Comparison of ENCODE assay signal across 28 mouse cellular contexts in the genomic region with DNA sequence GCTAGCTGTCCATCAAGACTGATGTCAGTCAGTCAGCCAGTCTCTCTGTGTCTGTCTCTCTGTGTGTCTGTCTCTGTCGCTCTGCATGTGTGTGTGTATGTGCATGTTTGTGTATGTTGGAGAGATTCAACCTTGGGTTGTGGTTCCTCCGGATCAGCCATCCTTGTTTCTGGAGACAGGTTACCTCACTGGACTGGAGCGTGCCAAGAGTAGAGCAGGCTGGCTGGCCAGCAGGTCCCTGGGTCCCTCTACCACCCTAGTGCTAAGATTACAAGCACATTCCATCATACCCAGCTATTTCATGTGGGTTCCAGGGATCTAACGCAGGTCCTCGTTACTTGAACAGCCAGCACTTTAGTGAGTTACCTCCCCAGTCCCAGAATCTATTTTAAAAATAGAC.
DNase-seq lines count a peak whose midpoint lies in the region; ATAC-seq and TF ChIP-seq lines count a peak whose summit lies in the region.
"Had no signal": no experiment of that assay in that cellular context is flagged by ENCODE, and none has a peak within 500 bp of the region (broad histone marks: within the 10 kb centered on the region; RNA-seq: fewer than 3 reads in every experiment).

No protein-coding gene starts in this region.

- no peaks in the 10 kb centered on the region for H3K9me3 ChIP-seq in heart, embryonic 12.5 days (replicated peaks)
- no peaks in the 10 kb centered on the region for H3K9me3 ChIP-seq in heart, postnatal 0 days (replicated peaks; ENCODE audit: control insufficient read depth, low read length)
- no peaks in the 10 kb centered on the region for H3K9me3 ChIP-seq in limb, embryonic 12.5 days
- H3K9me3 ChIP-seq in limb, embryonic 10.5 days (replicated peaks), result no peaks in the 10 kb centered on the region
- H3K9me3 ChIP-seq: embryonic facial prominence, embryonic 10.5 days; embryonic facial prominence, embryonic 15.5 days; forebrain, embryonic 12.5 days; intestine, embryonic 15.5 days; neural tube, embryonic 15.5 days had no signal

- H3K4me3 ChIP-seq in cerebellum, adult 2 months (replicated peaks; ENCODE audit: insufficient read depth, low read depth, low read length), result no peak overlapping the region
- no peak overlapping the region for H3K4me3 ChIP-seq in heart, embryonic 12.5 days
- no peak overlapping the region for H3K4me3 ChIP-seq in heart, postnatal 0 days (ENCODE audit: low read depth, low read length)
- no peak overlapping the region for H3K4me3 ChIP-seq in limb, embryonic 12.5 days (replicated peaks)
- H3K4me3 ChIP-seq in limb, embryonic 10.5 days, result no peak overlapping the region
- H3K4me3 ChIP-seq: embryonic facial prominence, embryonic 10.5 days; embryonic facial prominence, embryonic 15.5 days; forebrain, embryonic 12.5 days; intestine, embryonic 15.5 days; neural tube, embryonic 15.5 days had no signal

- 0 out of 2 replicates have a peak overlapping the region, but pooled peaks have one; percentile 7 for H3K9ac ChIP-seq in heart, embryonic 12.5 days
- H3K9ac ChIP-seq in heart, postnatal 0 days (replicated peaks; ENCODE audit: low read depth, low read length), result no peak overlapping the region
- H3K9ac ChIP-seq in limb, embryonic 12.5 days (replicated peaks), result no peak overlapping the region
- H3K9ac ChIP-seq: embryonic facial prominence, embryonic 15.5 days; forebrain, embryonic 12.5 days; forebrain, postnatal 0 days; intestine, embryonic 15.5 days; liver, embryonic 14.5 days; neural tube, embryonic 15.5 days had no signal

- intact Hi-C loops in heart, postnatal 36 days (cut with DNase I), result loop anchor here (5.0 kb wide), 1 partner anchor 131 kb away; no protein-coding TSS in a partner anchor

- H3K36me3 ChIP-seq in heart, embryonic 12.5 days, result 0 out of 2 replicates have a peak, but pooled peaks cover 4% of the 10 kb centered on the region
- H3K36me3 ChIP-seq in heart, postnatal 0 days (replicated peaks; ENCODE audit: control insufficient read depth, insufficient read depth, low read length), result no peaks in the 10 kb centered on the region
- H3K36me3 ChIP-seq in limb, embryonic 12.5 days, result no peaks in the 10 kb centered on the region
- H3K36me3 ChIP-seq in limb, embryonic 10.5 days, result no peaks in the 10 kb centered on the region
- H3K36me3 ChIP-seq: embryonic facial prominence, embryonic 10.5 days; embryonic facial prominence, embryonic 15.5 days; forebrain, embryonic 12.5 days; G1E; intestine, embryonic 15.5 days; neural tube, embryonic 15.5 days had no signal

- peak overlapping the region; percentile 17 for H3K27ac ChIP-seq in cerebellum, adult 2 months (ENCODE audit: insufficient read depth, low read length)
- peak overlapping the region; percentile 75 for H3K27ac ChIP-seq in heart, embryonic 12.5 days (ENCODE audit: poor library complexity, severe bottlenecking)
- peak overlapping the region; percentile 63 for H3K27ac ChIP-seq in heart, postnatal 0 days (ENCODE audit: low read depth)
- 0 out of 2 replicates have a peak overlapping the region, but pooled peaks have one; percentile 45 for H3K27ac ChIP-seq in limb, embryonic 12.5 days
- H3K27ac ChIP-seq in limb, embryonic 10.5 days, result no peak overlapping the region
- H3K27ac ChIP-seq: embryonic facial prominence, embryonic 10.5 days; embryonic facial prominence, embryonic 15.5 days; forebrain, embryonic 12.5 days; intestine, embryonic 15.5 days; liver, embryonic 14.5 days; macrophage; neural tube, embryonic 15.5 days had no signal

- H3K4me2 ChIP-seq in heart, embryonic 12.5 days, result no peak overlapping the region
- H3K4me2 ChIP-seq in heart, postnatal 0 days (ENCODE audit: low read depth, low read length), result no peak overlapping the region
- H3K4me2 ChIP-seq in limb, embryonic 12.5 days, result no peak overlapping the region
- H3K4me2 ChIP-seq: embryonic facial prominence, embryonic 15.5 days; forebrain, embryonic 12.5 days; intestine, embryonic 15.5 days; neural tube, embryonic 15.5 days had no signal

- peaks cover 44% of the 10 kb centered on the region for H3K4me1 ChIP-seq in cerebellum, adult 2 months (ENCODE audit: control insufficient read depth, insufficient read depth, low read length)
- H3K4me1 ChIP-seq in heart, embryonic 12.5 days (replicated peaks), result peaks cover 43% of the 10 kb centered on the region
- H3K4me1 ChIP-seq in heart, postnatal 0 days (ENCODE audit: control insufficient read depth, insufficient read depth), result peaks cover 11% of the 10 kb centered on the region
- H3K4me1 ChIP-seq in limb, embryonic 12.5 days (replicated peaks), result peaks cover 16% of the 10 kb centered on the region; the same call in 1 of the 2 replicates
- H3K4me1 ChIP-seq in limb, embryonic 10.5 days, result peaks cover 23% of the 10 kb centered on the region
- H3K4me1 ChIP-seq: embryonic facial prominence, embryonic 15.5 days; intestine, embryonic 15.5 days had no signal

- TF ChIP-seq POLR2A in cerebellum, adult 2 months (IDR thresholded peaks at IDR 0.05; ENCODE audit: borderline replicate concordance, insufficient read depth, low read length), result no peak

- 38% methylated on average over 5 of the region's 5 CpGs for WGBS in cerebellum, adult 2 months
- WGBS in heart, embryonic 12.5 days, result 55% methylated on average over 5 of the region's 5 CpGs
- 41% methylated on average over 5 of the region's 5 CpGs for WGBS in heart, postnatal 0 days
- 78% methylated on average over 5 of the region's 5 CpGs for WGBS in limb, embryonic 12.5 days
- WGBS in limb, embryonic 10.5 days, result 83% methylated on average over 5 of the region's 5 CpGs

- no peaks in the 10 kb centered on the region for H3K27me3 ChIP-seq in cerebellum, adult 2 months (ENCODE audit: control insufficient read depth, insufficient read depth, low read length)
- no peaks in the 10 kb centered on the region for H3K27me3 ChIP-seq in heart, embryonic 12.5 days (replicated peaks)
- H3K27me3 ChIP-seq in heart, postnatal 0 days (ENCODE audit: control insufficient read depth, insufficient read depth, low read length), result no peaks in the 10 kb centered on the region
- H3K27me3 ChIP-seq in limb, embryonic 12.5 days, result no peaks in the 10 kb centered on the region
- no peaks in the 10 kb centered on the region for H3K27me3 ChIP-seq in limb, embryonic 10.5 days (ENCODE audit: low read depth, poor library complexity, severe bottlenecking)
- H3K27me3 ChIP-seq: embryonic facial prominence, embryonic 15.5 days; intestine, embryonic 15.5 days; neural tube, embryonic 15.5 days had no signal

- no peak for TF ChIP-seq EP300 in heart, postnatal 0 days (IDR thresholded peaks at IDR 0.05; ENCODE audit: low read depth)

- TF ChIP-seq CTCF in cerebellum, adult 2 months (IDR thresholded peaks at IDR 0.05; ENCODE audit: borderline replicate concordance, insufficient read depth, low read depth, low read length), result no peak
- no peak for TF ChIP-seq CTCF in heart, postnatal 0 days (IDR thresholded peaks at IDR 0.05; ENCODE audit: low read depth)

- ATAC-seq in heart, embryonic 12.5 days (ENCODE audit: insufficient number of reproducible peaks, low FRiP score), result no peak
- ATAC-seq in heart, postnatal 0 days (ENCODE audit: insufficient read depth, low read depth), result peak; percentile 52; the same call in 1 of the 2 replicates
- ATAC-seq in limb, embryonic 12.5 days (ENCODE audit: insufficient number of reproducible peaks, insufficient read depth, low FRiP score, low TSS enrichment, low read depth), result no peak
- ATAC-seq: hindbrain, embryonic 16.5 days; intestine, embryonic 15.5 days had no signal

- DNase-seq in cerebellum, adult 2 months, result peak in 1 of 2 experiments; percentile 49
- no peak for DNase-seq in cerebellum, adult 11 months
- DNase-seq in heart, postnatal 36 days, result no peak
- peak; percentile 13 for DNase-seq in heart, postnatal 0 days (ENCODE audit: low spot score)
- DNase-seq in heart, adult 9 months (ENCODE audit: low spot score in 2 of 2), result no peak
- no peak for DNase-seq in limb, embryonic 10.5 days (ENCODE audit: low spot score)
- DNase-seq: adrenal gland, adult 8-10 months; cerebellum, adult 11-12 months; cerebellum, postnatal 14 days; left cerebral cortex, postnatal 4 days; liver; lung, adult 2 months; lung, postnatal 10 days; midbrain, embryonic 14.5 days; retina, postnatal 1 day; thymus, postnatal 4 days had no signal
